ENCODE assay signal across 14 mouse cellular contexts in genomic region chr5:107260708-107261495, GRCm38 (mm10). TPM values are rescaled to one million over a fixed set of nuclear protein-coding genes. Genes with fewer than 3 reads are reported as not detected.
DNase-seq lines count a peak whose midpoint lies in the region; ATAC-seq lines count a peak whose summit lies in the region.
"Had no signal": no experiment of that assay in that cellular context is flagged by ENCODE, and none has a peak within 500 bp of the region (broad histone marks: within the 10 kb centered on the region; RNA-seq: fewer than 3 reads in every experiment).

No protein-coding gene starts in this region.

- peaks cover 20% of the 10 kb centered on the region for H3K4me1 ChIP-seq in heart, embryonic 15.5 days (replicated peaks)

- no peak for ATAC-seq in heart, embryonic 15.5 days (replicated peaks; ENCODE audit: insufficient number of reproducible peaks, insufficient read depth, low FRiP score, low read depth)
- ATAC-seq: forebrain, embryonic 14.5 days had no signal

- DNase-seq in adrenal gland, postnatal 14 days: peak; percentile 50
- no peak for DNase-seq in adrenal gland, postnatal 4 days (ENCODE audit: low spot score in 2 of 2)
- peak; percentile 29 for DNase-seq in CD4-positive helper T cell, adult 2 months (ENCODE audit: low read depth, low spot score)
- DNase-seq in cerebellum, adult 18-20 months: peak; percentile 75 to 82
- DNase-seq in thymus, postnatal 14 days: no peak
- no peak for DNase-seq in embryo, embryonic 9.5 days (ENCODE audit: extremely low spot score)
- DNase-seq in gastrocnemius, postnatal 25 days: no peak
- DNase-seq: gastrocnemius, postnatal 14 days; kidney, adult 18-20 months; kidney, postnatal 4 days; thymus, adult 2 months had no signal

- 0 out of 2 replicates have a peak, but pooled peaks cover 4% of the 10 kb centered on the region for H3K36me3 ChIP-seq in heart, embryonic 15.5 days

- no peaks in the 10 kb centered on the region for H3K27me3 ChIP-seq in heart, embryonic 15.5 days

- H3K4me3 ChIP-seq in heart, embryonic 15.5 days: no peak overlapping the region

- H3K4me2 ChIP-seq in heart, embryonic 15.5 days: no peak overlapping the region
- H3K4me2 ChIP-seq: hindbrain, embryonic 14.5 days had no signal

- no peaks in the 10 kb centered on the region for H3K9me3 ChIP-seq in heart, embryonic 15.5 days (replicated peaks)

- peak overlapping the region; percentile 31; the same call in 1 of the 2 replicates for H3K27ac ChIP-seq in heart, embryonic 15.5 days
- H3K27ac ChIP-seq: hindbrain, embryonic 14.5 days had no signal

- 66% methylated on average over 10 of the region's 10 CpGs for WGBS in heart, embryonic 15.5 days

- H3K9ac ChIP-seq in heart, embryonic 15.5 days: no peak overlapping the region
- H3K9ac ChIP-seq: hindbrain, embryonic 14.5 days had no signal

RNA-seq across cellular contexts. Expression of gene Tgfbr3, which starts 28.5 kb away (rescaled TPM):
- 144 and 161 TPM in 2 replicates for total RNA-seq in adrenal gland, postnatal 14 days (2021)
- total RNA-seq in adrenal gland, postnatal 4 days (2021): 100 to 1,000 TPM; 214 to 231 TPM
- polyA plus RNA-seq in heart, embryonic 15.5 days (2015; fragmentation: Nextera tagmentation; extraction: Ambion mirVana): 16.8 and 23.8 TPM in 2 replicates
- 10 to 100 TPM; 13.6 to 20.1 TPM for total RNA-seq in gastrocnemius, postnatal 25 days (2021)

Comparison
In these comparisons a context has a peak if more than half of its experiments do, and no peak if none do; other contexts are left out.
1. DNase-seq: peak in adrenal gland, postnatal 14 days (single experiment), CD4-positive helper T cell, adult 2 months (single experiment) and cerebellum, adult 18-20 months (2 of 2); none in adrenal gland, postnatal 4 days (0 of 2), thymus, postnatal 14 days (single experiment), embryo, embryonic 9.5 days (single experiment) and gastrocnemius, postnatal 25 days (single experiment).